Mouse (Mus musculus) adrenal gland, postnatal 36 days (tissue): ENCODE data around the gene Flii. TPM values are rescaled to one million over a fixed set of nuclear protein-coding genes. Genes with fewer than 3 reads are reported as not detected.

Source experiments
- DNase-seq, 2 experiments: peaks; one replicate each; pipeline ENCODE4 v3.0.0; 2021; ENCODE audit warnings: mixed read lengths in 1 of 2
- total RNA-seq, 2 experiments: library from RNA; stranded (reverse); gene quantifications; 2 replicates each; pipeline ENCODE4 v1.2.3; 2021

Gene Flii
- total RNA-seq, 2 experiments from 2014 or later: 137 to 162 TPM

- no peak for DNase-seq
Observed at GRCm38 (mm10) chr11:60715833-60716232, 11.2 kb downstream of the Flii start.

- no peak for DNase-seq
Observed at GRCm38 (mm10) chr11:60712639-60713255, 14.3 kb downstream of the Flii start.

DNA sequence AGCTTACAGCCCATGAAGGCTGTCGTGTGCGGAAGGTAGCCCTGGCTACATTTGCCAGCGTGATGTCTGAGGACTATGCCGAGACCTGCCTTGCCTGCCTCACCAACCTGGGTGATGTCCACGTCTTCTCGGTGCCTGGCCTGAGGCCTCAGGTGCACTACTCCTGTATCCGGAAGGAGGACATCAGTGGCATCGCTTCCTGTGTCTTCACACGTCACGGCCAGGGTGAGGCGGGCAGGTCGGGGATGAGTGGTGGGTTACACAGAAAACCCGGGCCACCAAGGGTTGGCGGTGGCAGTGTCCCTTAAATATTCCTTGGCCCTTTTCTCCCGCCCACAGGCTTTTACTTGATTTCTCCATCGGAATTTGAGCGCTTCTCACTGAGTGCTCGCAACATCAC is 15.0 kb downstream of the Flii start:
- no peak for DNase-seq

DNA sequence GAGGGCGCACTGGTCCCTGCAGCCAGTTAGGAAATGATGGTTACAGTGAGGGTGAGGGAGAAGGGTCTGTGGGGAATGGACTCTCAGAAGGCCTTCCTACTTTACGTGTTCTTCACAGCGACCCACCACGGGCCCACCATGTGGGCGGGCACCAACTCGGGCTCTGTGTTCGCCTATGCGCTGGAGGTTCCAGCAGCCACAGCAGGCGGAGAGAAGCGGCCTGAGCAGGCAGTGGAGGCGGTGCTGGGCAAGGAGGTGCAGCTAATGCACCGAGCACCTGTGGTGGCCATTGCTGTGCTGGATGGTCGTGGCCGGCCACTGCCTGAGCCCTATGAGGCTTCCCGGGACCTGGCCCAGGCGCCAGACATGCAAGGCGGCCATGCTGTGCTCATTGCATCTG is 15.8 kb downstream of the Flii start:
- DNase-seq: no peak

- DNase-seq: no peak
Observed at GRCm38 (mm10) chr11:60709481-60710465, 17.3 kb downstream of the Flii start.

DNA sequence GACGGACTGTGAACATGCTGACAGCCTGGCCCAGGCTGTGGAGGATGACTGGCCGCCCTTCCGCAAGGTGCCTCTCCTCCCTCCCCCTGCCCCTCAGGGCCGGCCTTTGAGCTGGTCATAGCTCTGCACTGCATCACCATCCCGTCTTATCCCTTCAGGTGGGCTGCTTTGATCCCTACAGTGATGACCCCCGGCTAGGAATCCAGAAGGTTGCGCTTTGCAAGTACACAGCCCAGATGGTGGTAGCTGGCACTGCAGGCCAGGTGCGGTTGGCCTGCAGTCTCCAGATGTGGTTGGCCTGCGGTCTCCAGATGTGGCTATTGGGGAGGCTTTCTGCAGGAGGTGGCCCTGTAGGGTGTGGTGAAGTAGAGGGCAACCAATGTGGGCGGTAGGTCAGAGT is 18.4 kb downstream of the Flii start:
- no peak for DNase-seq

DNA sequence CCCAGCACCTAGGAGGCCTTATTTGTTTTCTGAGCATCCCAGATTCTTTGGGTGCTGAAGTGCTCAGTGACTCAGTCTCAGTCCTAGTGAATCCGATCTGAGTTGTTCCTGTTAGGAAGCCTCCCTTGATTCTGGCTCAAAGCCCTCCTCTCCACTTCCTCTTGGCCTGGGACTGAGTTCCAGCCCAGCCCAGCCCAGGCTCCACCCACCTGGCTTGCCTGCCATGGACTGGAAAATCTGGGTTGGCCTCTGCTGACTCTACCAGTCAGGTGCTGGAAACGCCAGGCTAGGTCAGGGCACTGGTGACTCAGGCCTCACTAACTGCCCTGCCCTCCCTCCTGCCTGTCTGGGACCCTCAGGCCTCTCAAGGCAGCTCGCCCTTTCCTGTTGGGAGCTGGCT is 19.4 kb downstream of the Flii start:
- peak; percentile 91 to 93 for DNase-seq

DNA sequence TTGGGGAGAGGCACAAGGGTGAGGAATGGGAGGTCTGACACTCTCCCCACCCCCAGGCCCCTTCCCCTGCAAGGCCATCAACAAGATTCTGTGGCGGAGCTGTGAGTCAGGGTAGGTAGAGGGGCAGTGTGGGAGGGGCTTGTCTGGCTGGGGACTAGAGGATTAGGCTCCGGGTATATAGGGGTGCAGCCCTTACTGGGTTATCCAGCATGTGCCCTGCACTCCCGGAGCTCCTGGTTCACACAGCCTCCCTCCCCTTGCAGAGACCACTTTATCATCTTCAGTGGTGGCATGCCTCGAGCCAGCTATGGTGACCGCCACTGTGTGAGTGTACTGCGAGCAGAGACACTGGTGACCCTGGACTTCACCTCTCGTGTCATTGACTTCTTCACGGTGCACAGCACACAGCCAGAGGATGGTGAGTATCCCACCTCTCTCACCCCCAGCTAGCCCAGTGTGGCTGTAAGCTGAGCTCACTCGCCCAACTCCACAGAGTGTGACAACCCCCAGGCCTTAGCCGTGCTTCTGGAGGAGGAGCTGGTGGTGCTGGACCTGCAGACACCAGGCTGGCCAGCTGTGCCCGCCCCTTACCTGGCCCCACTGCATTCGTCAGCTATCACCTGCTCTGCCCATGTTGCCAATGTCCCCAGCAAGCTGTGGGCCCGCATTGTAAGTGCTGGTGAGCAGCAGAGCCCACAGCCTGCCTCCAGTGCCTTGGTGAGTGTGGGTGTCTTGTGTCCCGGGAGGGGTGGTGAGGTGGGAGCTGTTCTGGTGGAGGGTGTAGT is 20.2 kb downstream of the Flii start:
- DNase-seq: no peak

DNA sequence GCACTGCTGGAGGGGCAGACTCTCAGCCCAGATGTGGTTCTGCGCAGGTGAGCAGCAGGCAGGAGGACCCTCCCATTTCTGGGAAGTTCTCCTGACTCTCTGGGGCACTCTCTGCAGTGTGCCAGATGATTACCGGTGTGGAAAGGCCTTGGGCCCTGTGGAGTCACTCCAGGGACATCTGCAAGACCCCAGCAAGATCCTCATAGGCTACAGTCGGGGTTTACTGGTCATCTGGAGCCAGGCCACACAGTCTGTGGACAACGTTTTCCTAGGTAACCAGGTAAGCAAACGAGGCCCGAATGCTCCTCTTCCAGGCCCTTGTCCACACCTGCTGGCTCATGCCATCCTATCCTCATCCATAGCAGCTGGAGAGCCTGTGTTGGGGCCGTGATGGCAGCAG is 21.0 kb downstream of the Flii start:
- no peak for DNase-seq

DNA sequence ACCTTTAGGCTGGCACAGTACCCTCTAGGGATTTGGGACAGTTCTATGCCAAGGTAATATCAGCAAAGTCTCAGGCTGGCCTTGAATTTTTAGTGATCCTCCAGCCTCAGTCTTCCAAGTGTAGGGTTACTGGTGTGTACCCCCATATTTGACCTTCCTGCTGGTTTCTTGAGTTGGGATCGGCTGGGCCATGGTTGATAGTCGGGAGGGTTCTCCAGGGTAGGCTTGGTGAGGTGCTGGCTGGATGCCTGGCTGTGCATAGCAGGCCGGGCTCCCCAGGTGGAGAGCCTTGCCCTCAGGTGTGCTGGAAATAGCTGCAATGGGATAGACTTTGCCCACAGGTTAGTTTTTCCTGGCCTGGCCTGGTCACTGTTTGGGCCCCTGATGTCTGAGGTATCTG is 21.8 kb downstream of the Flii start:
- DNase-seq: no peak

GRCm38 (mm10) chr11:60704023-60704880 is 22.8 kb downstream of the Flii start:
- DNase-seq: no peak

GRCm38 (mm10) chr11:60703131-60703530 is 23.9 kb downstream of the Flii start:
- peak; percentile 76 to 85 for DNase-seq

DNA sequence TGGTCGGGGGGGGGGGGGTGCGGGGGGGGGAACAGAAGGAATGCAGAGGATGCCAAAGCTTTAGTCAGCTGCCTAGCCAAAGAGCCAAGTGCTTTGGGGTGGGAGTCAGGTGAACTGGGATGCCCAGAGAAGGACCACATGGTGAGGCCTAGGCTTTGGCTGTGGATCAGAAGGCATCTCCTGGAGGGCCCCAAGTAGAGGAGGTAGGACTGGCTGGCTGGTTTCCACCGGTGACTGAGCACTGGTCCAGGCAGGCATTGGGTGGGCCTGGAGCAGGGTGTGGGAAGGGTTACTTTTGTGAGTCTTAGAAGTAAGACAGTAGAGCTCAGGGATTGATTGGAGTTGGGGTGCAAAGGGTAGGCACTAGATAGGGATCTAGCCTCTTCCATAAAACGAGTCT is 25.5 kb downstream of the Flii start:
- DNase-seq: no peak

DNA sequence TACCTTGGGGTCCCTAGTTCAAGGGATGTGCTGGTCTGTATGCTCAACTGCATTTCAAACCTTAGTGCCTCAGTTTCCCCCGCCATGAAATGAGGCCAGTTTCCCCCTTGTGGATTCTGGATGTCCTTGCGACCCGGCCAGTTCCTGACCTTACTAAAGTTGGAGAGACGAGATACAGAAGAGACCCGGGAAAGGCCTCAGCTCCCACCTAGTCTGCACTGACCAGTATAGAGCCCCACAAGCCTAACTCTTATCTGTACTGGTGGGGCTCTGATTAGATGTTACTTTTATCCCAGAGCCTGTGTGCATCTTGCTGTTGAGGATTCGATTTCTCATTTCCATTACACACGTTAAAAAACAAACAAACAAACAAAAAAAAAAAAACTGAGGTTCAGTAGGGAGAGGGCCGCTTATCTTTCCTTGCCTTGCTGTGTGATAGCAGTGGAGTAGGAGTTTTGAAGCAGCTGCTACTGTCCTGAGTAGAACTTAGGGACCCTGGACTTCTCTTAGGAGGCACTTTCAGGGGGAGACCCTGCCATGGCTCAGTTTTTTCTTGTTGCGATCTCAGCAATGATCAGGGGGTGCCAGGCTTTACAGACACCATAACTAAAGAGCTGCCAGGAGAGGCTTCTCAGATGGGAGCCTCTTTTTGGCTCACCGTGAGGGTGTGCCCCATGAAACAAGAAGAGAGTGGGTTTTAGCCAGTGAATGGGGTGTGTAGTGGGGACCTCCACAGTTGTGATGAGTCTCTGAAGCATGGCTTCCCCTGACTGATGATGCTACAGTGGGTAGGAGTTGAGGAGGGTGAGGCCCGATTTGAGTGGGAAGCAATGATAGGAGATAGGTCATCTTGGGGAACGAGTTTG is 26.5 kb downstream of the Flii start:
- DNase-seq: no peak

GRCm38 (mm10) chr11:60699524-60700075 is 27.5 kb downstream of the Flii start, which contains the start of gene Llgl1:
Llgl1 (plus strand) TSS chr11:60699723.
- peak; percentile 90 to 94 for DNase-seq

- DNase-seq: peak; percentile 67 to 85
Observed at GRCm38 (mm10) chr11:60698806-60699523, 28.1 kb downstream of the Flii start.

DNA sequence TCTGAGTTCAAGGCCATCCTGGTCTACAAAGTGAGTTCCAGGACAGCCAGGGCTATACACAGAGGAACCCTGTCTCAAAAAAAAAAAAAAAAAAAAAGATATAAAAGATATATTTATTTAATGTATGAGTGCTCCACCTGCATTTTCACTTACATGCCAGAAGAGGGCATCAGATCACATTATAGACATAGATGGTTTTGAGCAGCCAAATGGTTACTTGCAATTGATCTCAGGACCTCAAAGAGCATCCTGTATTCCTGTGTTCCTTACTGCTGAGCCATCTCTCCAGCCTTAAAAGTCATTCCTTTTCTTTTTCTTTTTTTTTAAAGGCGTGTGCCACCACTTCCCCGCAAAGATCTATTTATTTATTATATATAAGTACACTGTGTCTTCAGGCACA is 29.5 kb downstream of the Flii start:
- DNase-seq: no peak

- DNase-seq: no peak
Observed at GRCm38 (mm10) chr11:60696165-60696564, 30.9 kb downstream of the Flii start.
